Mouse (Mus musculus) bone marrow, adult 2 months (tissue): ENCODE results near the gene Srcin1. TPM values are rescaled to one million over a fixed set of nuclear protein-coding genes. Genes with fewer than 3 reads are reported as not detected.

ENCODE experiments used
- H3K27ac ChIP-seq: fragments of 200-500 bp; 2 replicates; pipeline ENCODE4 v1.5.1; 2012; ENCODE audit warnings: low read depth, mild to moderate bottlenecking, control low read depth, inconsistent platforms, low read length; ENCODE audit not compliant: control insufficient read depth, poor library complexity, insufficient read depth
- H3K4me1 ChIP-seq: fragments of 200-500 bp; 2 replicates; pipeline ENCODE4 v1.6.1; 2011; ENCODE audit warnings: low read length; ENCODE audit not compliant: control insufficient read depth, insufficient read depth
- H3K4me3 ChIP-seq: fragments of 200-500 bp; replicated peaks from 2 replicates; pipeline ENCODE3; 2011; ENCODE audit warnings: mild to moderate bottlenecking, low read depth, low read length, control low read depth; ENCODE audit not compliant: control insufficient read depth
- CTCF ChIP-seq: fragments of 200-500 bp; IDR thresholded peaks from 2 replicates; pipeline ENCODE4 v1.5.1; 2011; ENCODE audit warnings: low read length, control low read depth; ENCODE audit not compliant: control insufficient read depth, insufficient read depth
- POLR2A ChIP-seq: fragments of 200-500 bp; IDR thresholded peaks from 2 replicates; pipeline ENCODE4 v1.6.1; 2011; ENCODE audit warnings: low read depth, mild to moderate bottlenecking, control low read depth, low read length, borderline replicate concordance; ENCODE audit not compliant: control insufficient read depth
- WGBS: fragments of 180-500 bp; shearing (Covaris S2); methylation state at CpG from one replicate; pipeline ENCODE4 v1.1.7; 2018; 5-methylcytosine and 5-hydroxymethylcytosine counted together
- polyA plus RNA-seq: library from polyadenylated mRNA; stranded (reverse); fragments of >200 nt; gene quantifications from 2 replicates; pipeline ENCODE4 v1.2.4, GENCODE M21; 2011; ENCODE audit warnings: low replicate concordance; ENCODE audit not compliant: missing spikeins, insufficient read depth, insufficient read length

Gene Srcin1
- polyA plus RNA-seq, 1 experiment, result 0.57 TPM

- Histone ChIP-seq H3K4me3 (no peak overlapping the region), H3K4me1 (no peaks in the 10 kb centered on the region; the same call in 1 of the 2 replicates), H3K27ac (no peak overlapping the region)
- WGBS, result 52% methylated on average over 6 of the region's 6 CpGs
- TF ChIP-seq CTCF (no peak), POLR2A (no peak)
These were observed 20.8 kb downstream of the Srcin1 start for GRCm38 (mm10) chr11:97555144-97555543.

- TF ChIP-seq CTCF (no peak), POLR2A (no peak)
- WGBS, result 46% methylated on average over 8 of the region's 8 CpGs
These were observed 23.8 kb downstream of the Srcin1 start for GRCm38 (mm10) chr11:97552151-97552550.

GRCm38 (mm10) chr11:97548757-97549156, 27.2 kb downstream of the Srcin1 start:
- no peak for TF ChIP-seq CTCF
- TF ChIP-seq POLR2A, result no peak
- 65% methylated on average over 8 of the region's 8 CpGs for WGBS
- Histone ChIP-seq H3K4me3 (no peak overlapping the region), H3K27ac (no peak overlapping the region), H3K4me1 (no peaks in the 10 kb centered on the region)

More at GRCm38 (mm10) chr11:97552151-97552550, 23.8 kb downstream of the Srcin1 start:
- H3K4me3 ChIP-seq, result no peak overlapping the region
- H3K27ac ChIP-seq, result no peak overlapping the region
- no peaks in the 10 kb centered on the region; the same call in 1 of the 2 replicates for H3K4me1 ChIP-seq

GRCm38 (mm10) chr11:97547957-97548706, 27.9 kb downstream of the Srcin1 start:
- TF ChIP-seq POLR2A (no peak), CTCF (no peak)
- Histone ChIP-seq H3K4me1 (no peaks in the 10 kb centered on the region), H3K4me3 (no peak overlapping the region), H3K27ac (no peak overlapping the region)
- WGBS, result 58% methylated on average over 12 of the region's 12 CpGs

- H3K4me3 ChIP-seq, result no peak overlapping the region
- TF ChIP-seq CTCF (no peak), POLR2A (no peak)
- H3K27ac ChIP-seq, result no peak overlapping the region
- no peaks in the 10 kb centered on the region for H3K4me1 ChIP-seq
- WGBS, result under 1% methylated on average over 73 of the region's 73 CpGs
These were observed 29.1 kb downstream of the Srcin1 start for GRCm38 (mm10) chr11:97546804-97547411.

- TF ChIP-seq POLR2A (no peak), CTCF (no peak)
- H3K4me3 ChIP-seq, result no peak overlapping the region
- no peak overlapping the region for H3K27ac ChIP-seq
- 2% methylated on average over 26 of the region's 26 CpGs for WGBS
- no peaks in the 10 kb centered on the region for H3K4me1 ChIP-seq
These were observed 30.0 kb downstream of the Srcin1 start for GRCm38 (mm10) chr11:97545808-97546560.

- 85% methylated on average over 9 of the region's 9 CpGs for WGBS
- H3K4me1 ChIP-seq, result no peaks in the 10 kb centered on the region
- no peak overlapping the region for H3K4me3 ChIP-seq
- H3K27ac ChIP-seq, result no peak overlapping the region
- TF ChIP-seq POLR2A (no peak), CTCF (no peak)
These were observed 32.1 kb downstream of the Srcin1 start for GRCm38 (mm10) chr11:97543883-97544282.

- no peak for TF ChIP-seq POLR2A
- no peak for TF ChIP-seq CTCF
- Histone ChIP-seq H3K27ac (no peak overlapping the region), H3K4me3 (no peak overlapping the region), H3K4me1 (no peaks in the 10 kb centered on the region)
- WGBS, result 76% methylated on average over 12 of the region's 12 CpGs
These were observed 32.7 kb downstream of the Srcin1 start for GRCm38 (mm10) chr11:97543181-97543733.
